Mouse (Mus musculus): ENCODE data around the gene Bcl2l11. TPM values are rescaled to one million over a fixed set of nuclear protein-coding genes. Genes with fewer than 3 reads are reported as not detected.

Bcl2l11 gene
- polyA plus RNA-seq, 1 experiment from 2014 or later: 29.9 TPM

DNA sequence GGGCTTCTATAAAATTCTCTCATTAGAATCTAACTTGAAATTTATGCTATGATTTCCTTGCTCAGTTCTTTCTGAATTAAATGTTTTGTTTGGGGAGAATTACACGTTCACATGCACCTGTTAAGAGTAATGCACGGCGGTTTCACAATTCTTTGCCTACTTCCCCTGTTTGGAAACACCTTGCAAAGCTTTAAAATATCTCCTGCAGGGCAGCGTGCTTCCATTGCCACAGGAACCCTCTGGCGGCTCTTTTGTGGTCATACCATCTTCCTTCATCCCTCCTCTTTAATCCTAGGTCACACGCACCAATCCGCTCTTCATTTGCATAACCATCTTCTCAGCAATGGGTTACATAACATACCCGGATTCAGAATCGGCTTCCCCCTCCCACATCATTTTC is 14.3 kb upstream of the Bcl2l11 start:
- H3K4me3 ChIP-seq (replicated peaks): no peak overlapping the region
- no peak overlapping the region for H3K4me2 ChIP-seq
- no peak overlapping the region for H3K27ac ChIP-seq
- no peaks in the 10 kb centered on the region for H3K36me3 ChIP-seq
- H3K4me1 ChIP-seq (replicated peaks): no peaks in the 10 kb centered on the region
- 73% methylated on average over 9 of the region's 9 CpGs for WGBS
- no peaks in the 10 kb centered on the region for H3K27me3 ChIP-seq
- ATAC-seq (ENCODE audit: insufficient number of reproducible peaks, insufficient read depth, low FRiP score, low TSS enrichment, low read depth): no peak
- H3K9ac ChIP-seq (replicated peaks): no peak overlapping the region
- H3K9me3 ChIP-seq: no peaks in the 10 kb centered on the region; the same call in 1 of the 2 replicates

DNA sequence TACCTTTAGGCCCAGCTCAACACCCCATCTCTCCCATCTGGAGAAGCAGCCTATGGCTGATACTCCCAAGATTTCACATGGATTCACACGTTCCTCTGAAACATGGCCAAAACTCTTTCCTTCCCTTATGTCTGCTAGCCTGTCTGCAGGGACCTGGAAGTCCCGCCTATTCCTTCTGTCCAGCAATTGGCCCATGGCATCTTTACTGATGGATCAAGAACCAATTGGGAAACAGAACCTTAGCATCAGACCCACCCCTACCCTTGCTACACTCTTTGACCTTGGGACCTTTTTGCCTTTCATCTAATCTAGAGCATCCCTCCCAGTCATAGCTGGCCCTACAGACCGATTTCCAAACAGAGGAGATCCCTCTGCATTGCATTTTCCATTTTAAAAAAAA is 11.2 kb upstream of the Bcl2l11 start:
- ATAC-seq (ENCODE audit: insufficient number of reproducible peaks, insufficient read depth, low FRiP score, low TSS enrichment, low read depth): no peak

DNA sequence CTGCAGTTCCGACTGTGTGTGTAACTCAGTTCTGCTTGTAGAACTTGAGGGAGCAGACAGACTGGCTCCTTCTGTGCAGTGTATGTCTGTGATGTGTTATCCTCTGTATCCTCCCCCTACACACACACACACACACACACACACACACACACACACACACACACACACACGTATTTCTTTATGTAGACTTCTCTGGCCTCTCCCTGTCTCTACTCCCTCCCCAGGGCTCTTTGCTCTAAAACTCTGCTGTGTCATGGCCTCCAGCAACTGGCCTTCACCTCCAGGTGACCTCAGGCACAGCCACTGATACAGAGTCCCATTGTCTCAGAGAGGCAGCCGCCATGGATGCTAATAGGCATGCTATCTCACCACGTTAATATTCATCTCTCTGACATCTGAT is 10.3 kb upstream of the Bcl2l11 start:
- Histone ChIP-seq H3K4me2 (no peak overlapping the region), H3K36me3 (no peaks in the 10 kb centered on the region), H3K9ac (replicated peaks) (no peak overlapping the region), H3K4me1 (replicated peaks) (no peaks in the 10 kb centered on the region; the same call in 1 of the 2 replicates), H3K9me3 (no peaks in the 10 kb centered on the region), H3K27ac (no peak overlapping the region), H3K27me3 (no peaks in the 10 kb centered on the region), H3K4me3 (replicated peaks) (no peak overlapping the region)
- ATAC-seq (ENCODE audit: insufficient number of reproducible peaks, insufficient read depth, low FRiP score, low TSS enrichment, low read depth): no peak
- WGBS: 63% methylated on average over 4 of the region's 4 CpGs

More for the DNA sequence above, 11.2 kb upstream of the Bcl2l11 start:
- H3K4me3 ChIP-seq (replicated peaks): no peak overlapping the region
- no peaks in the 10 kb centered on the region; the same call in 1 of the 2 replicates for H3K4me1 ChIP-seq (replicated peaks)
- no peak overlapping the region for H3K4me2 ChIP-seq
- no peak overlapping the region for H3K27ac ChIP-seq
- WGBS: 76% methylated on average over 3 of the region's 3 CpGs
- H3K36me3 ChIP-seq: no peaks in the 10 kb centered on the region
- H3K27me3 ChIP-seq: no peaks in the 10 kb centered on the region
- H3K9ac ChIP-seq (replicated peaks): no peak overlapping the region
- H3K9me3 ChIP-seq: no peaks in the 10 kb centered on the region; the same call in 1 of the 2 replicates

GRCm38 (mm10) chr2:128117605-128118004 is 8.2 kb upstream of the Bcl2l11 start:
- H3K9me3 ChIP-seq: no peaks in the 10 kb centered on the region
- no peak for ATAC-seq (ENCODE audit: insufficient number of reproducible peaks, insufficient read depth, low FRiP score, low TSS enrichment, low read depth)
- H3K27me3 ChIP-seq: peaks cover 16% of the 10 kb centered on the region
- H3K36me3 ChIP-seq: no peaks in the 10 kb centered on the region
- no peak overlapping the region for H3K27ac ChIP-seq
- no peak overlapping the region for H3K9ac ChIP-seq (replicated peaks)
- no peak overlapping the region for H3K4me3 ChIP-seq (replicated peaks)
- H3K4me2 ChIP-seq: no peak overlapping the region
- peaks cover 4% of the 10 kb centered on the region for H3K4me1 ChIP-seq (replicated peaks)
- WGBS: 70% methylated on average over 7 of the region's 7 CpGs

DNA sequence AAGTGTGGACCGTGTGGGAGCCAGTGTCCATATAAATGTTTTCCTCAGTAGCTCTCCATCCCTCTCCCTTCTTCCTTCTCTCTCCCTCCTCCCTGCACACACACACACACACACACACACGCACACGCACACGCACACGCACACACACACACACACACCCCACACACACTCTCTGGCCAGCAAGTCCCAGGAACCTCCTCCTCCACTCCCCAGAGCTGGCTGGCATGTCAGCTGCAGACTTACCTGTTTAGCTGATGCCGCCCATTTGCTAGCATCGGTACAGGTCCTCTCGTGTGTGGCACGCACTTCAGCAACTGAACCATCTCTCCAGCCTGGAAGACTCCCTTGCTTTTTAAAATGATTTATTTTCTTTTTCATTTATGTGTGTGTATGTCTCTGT is 6.9 kb upstream of the Bcl2l11 start:
- no peak for ATAC-seq (ENCODE audit: insufficient number of reproducible peaks, insufficient read depth, low FRiP score, low TSS enrichment, low read depth)
- Histone ChIP-seq H3K9me3 (no peaks in the 10 kb centered on the region), H3K4me2 (no peak overlapping the region), H3K4me1 (replicated peaks) (peaks cover 17% of the 10 kb centered on the region), H3K27ac (no peak overlapping the region), H3K36me3 (no peaks in the 10 kb centered on the region), H3K4me3 (replicated peaks) (no peak overlapping the region), H3K27me3 (peaks cover 30% of the 10 kb centered on the region), H3K9ac (replicated peaks) (no peak overlapping the region)
- WGBS: 90% methylated on average over 9 of the region's 9 CpGs

DNA sequence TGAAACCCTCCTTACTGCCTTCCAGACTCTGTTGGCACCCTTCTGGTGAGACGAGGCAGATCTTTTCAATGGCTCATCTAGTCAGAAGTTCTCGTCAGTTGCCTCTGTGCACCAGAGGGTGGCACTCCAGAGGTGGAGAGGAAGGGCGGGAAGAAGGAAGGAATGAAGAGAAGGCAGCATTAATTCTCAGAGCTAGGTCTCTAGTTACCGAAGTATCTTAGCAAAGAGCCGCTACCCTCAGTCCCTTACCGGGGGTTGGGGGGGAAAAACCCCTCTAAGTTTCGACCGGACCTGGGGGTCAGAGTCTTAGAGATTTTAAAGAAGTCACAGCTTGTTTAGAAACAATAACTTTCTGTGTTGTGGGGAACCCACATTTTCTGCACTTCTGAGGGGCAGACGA is 3.3 kb upstream of the Bcl2l11 start:
- peaks cover 31% of the 10 kb centered on the region for H3K4me1 ChIP-seq (replicated peaks)
- peak overlapping the region; percentile 76 for H3K4me3 ChIP-seq (replicated peaks)
- WGBS: 1% methylated on average over 9 of the region's 9 CpGs
- H3K27ac ChIP-seq: no peak overlapping the region
- ATAC-seq (ENCODE audit: insufficient number of reproducible peaks, insufficient read depth, low FRiP score, low TSS enrichment, low read depth): no peak
- no peaks in the 10 kb centered on the region for H3K9me3 ChIP-seq
- no peaks in the 10 kb centered on the region for H3K36me3 ChIP-seq
- peak overlapping the region; percentile 97 for H3K4me2 ChIP-seq
- H3K9ac ChIP-seq (replicated peaks): no peak overlapping the region; the same call in 1 of the 2 replicates
- peaks cover 41% of the 10 kb centered on the region for H3K27me3 ChIP-seq

DNA sequence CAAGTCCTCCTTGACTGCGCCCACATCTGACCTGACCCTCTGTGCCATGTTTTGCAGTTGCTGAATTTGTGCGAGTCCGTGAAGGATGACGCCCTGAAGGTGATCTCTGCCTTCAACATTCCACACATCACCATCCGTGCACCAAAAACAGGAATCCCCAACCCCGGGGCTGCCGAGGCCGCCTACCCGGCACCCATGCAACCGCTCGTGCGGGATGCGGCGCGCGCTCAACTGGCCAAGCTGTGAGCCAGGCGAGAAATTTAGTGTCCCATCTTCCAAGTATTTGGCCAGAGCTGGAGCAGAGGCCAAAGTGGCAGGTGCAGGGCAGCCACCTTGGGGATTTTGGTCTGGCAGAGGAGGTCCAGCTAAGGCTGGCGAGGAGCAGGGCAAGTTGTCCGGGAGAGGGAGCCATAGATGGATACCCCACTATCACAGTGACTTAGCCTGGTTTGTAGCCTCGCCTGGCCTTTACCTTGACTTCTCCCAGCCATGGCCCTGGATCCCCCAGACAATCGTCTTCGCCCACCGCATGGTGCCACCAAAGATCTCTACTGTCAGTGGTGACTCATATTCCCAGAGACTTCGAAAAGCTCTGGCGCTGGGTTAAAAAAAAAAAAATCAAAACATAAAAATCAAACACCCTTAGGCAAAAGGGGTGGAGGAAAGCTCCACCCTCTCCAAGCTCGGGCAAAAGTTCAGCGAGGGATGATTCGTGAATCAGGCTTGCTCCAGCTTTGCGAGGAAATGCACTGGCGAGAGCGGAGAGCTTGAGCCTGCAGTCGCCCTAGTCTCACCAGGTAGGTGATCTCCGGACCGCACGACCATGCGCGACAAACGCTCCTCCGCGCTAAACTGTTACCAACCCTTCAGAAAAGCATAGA is 2.7 kb upstream of the Bcl2l11 start:
- H3K4me1 ChIP-seq (replicated peaks): peaks cover 31% of the 10 kb centered on the region
- ATAC-seq (ENCODE audit: insufficient number of reproducible peaks, insufficient read depth, low FRiP score, low TSS enrichment, low read depth): no peak

DNA sequence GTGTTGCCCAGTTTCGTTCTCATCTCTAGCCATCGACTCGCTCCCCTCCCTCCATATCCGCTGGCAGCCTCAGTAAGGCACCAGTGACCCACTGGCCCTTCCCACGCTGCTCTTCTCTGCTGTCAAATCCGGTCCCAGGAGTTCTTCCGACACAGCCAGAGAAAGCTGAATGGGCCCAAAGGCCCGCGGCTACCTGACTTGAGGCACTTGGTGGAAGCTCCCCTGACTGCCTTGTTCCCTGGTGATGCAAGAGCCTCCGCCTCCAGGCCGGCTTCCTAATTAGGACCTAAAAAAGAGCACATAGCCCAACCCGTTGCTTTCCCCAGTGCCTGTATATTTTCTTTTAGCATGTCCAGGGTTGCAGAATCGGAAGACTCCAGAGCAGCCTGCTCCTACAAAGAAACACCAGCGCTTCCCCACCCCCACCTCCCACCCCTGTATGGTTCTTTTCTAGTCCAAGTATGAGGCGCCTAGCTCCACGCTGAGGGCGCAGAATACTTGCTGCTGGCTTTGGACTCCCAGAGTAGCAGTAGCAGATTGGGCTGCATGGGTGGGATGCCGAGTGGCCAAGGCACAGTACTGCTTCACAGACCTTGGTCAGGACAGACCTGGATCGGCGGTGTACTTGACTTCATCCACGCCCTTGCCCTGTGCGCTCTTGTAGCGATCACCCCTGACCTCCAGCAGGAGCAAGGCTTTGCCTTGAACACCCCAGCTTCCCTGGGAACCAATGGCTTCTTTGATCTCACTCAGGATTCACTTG is 1.7 kb upstream of the Bcl2l11 start:
- Histone ChIP-seq H3K9me3 (no peaks in the 10 kb centered on the region), H3K9ac (replicated peaks) (0 out of 2 replicates have a peak overlapping the region, but pooled peaks have one; percentile 27), H3K4me2 (peak overlapping the region; percentile 97), H3K36me3 (no peaks in the 10 kb centered on the region), H3K4me1 (replicated peaks) (peaks cover 39% of the 10 kb centered on the region), H3K4me3 (replicated peaks) (peak overlapping the region; percentile 76), H3K27me3 (peaks cover 41% of the 10 kb centered on the region), H3K27ac (no peak overlapping the region)
- ATAC-seq (ENCODE audit: insufficient number of reproducible peaks, insufficient read depth, low FRiP score, low TSS enrichment, low read depth): no peak
- 3% methylated on average over 23 of the region's 23 CpGs for WGBS

More for the DNA sequence above, 2.7 kb upstream of the Bcl2l11 start:
- no peaks in the 10 kb centered on the region for H3K9me3 ChIP-seq
- WGBS: 1% methylated on average over 40 of the region's 40 CpGs
- H3K4me3 ChIP-seq (replicated peaks): peak overlapping the region; percentile 76
- no peaks in the 10 kb centered on the region for H3K36me3 ChIP-seq
- peaks cover 41% of the 10 kb centered on the region for H3K27me3 ChIP-seq
- no peak overlapping the region; the same call in 1 of the 2 replicates for H3K9ac ChIP-seq (replicated peaks)
- H3K4me2 ChIP-seq: peak overlapping the region; percentile 97
- H3K27ac ChIP-seq: no peak overlapping the region

DNA sequence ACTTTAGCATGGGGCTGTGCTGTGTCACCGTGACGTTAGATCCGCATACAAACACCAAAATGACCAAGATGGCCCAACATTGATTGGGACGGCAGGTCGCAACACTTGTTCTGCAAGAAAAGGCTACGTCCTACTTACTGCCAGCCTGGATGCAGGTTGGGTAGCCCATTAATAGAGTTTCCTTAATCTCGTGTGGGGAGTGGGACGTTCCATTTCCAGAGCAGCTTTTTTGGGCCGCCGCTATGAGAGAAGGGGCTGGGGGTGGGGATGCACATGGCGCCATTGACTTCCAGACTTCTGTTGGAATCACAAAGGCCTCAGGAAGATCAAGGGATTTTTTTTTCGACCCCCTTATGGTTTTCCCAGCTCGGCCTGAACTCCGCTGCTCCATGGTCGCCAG is 1.1 kb upstream of the Bcl2l11 start:
- Histone ChIP-seq H3K4me3 (replicated peaks) (peak overlapping the region; percentile 76), H3K27ac (no peak overlapping the region), H3K4me1 (replicated peaks) (peaks cover 45% of the 10 kb centered on the region), H3K9me3 (no peaks in the 10 kb centered on the region), H3K4me2 (peak overlapping the region; percentile 97), H3K36me3 (peaks cover 3% of the 10 kb centered on the region), H3K9ac (replicated peaks) (peak overlapping the region; percentile 84; the same call in 1 of the 2 replicates), H3K27me3 (peaks cover 41% of the 10 kb centered on the region)
- ATAC-seq (ENCODE audit: insufficient number of reproducible peaks, insufficient read depth, low FRiP score, low TSS enrichment, low read depth): no peak
- 2% methylated on average over 15 of the region's 15 CpGs for WGBS

- under 1% methylated on average over 35 of the region's 35 CpGs for WGBS
Observed at GRCm38 (mm10) chr2:128126591-128127051, 783 bp downstream of the Bcl2l11 start.

DNA sequence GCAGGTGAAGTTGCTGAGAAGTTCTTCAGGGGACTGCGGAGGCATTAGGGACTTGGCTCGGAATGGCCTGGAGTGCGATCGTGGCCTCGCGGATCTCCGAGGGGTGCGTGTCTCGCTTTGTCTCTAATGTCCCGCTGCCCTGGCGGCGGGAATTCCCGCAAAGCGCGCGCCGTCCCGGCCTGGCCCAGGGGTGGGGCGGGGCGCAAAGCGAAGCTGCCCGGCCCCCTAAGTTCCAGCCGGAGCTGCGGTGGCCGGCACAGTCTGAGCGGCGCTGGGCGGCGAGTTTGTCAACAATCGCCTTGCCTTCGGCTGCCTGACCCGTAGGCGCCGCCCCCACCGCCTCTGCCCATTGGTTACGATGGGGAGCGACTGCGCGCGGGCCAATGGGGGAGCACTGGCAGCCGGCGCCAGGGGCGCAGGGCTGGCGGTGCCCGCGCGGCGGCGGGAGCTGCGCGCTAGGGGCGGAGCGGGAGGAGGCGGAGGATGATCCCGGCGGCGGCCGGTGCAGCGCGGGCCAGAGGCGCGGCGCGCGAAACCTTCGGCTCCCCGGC is 1.4 kb downstream of the Bcl2l11 start:
- peak overlapping the region; percentile 94 for H3K27ac ChIP-seq
- peaks cover 25% of the 10 kb centered on the region for H3K36me3 ChIP-seq
- peak overlapping the region; percentile 97 for H3K4me2 ChIP-seq
- peak overlapping the region; percentile 76 for H3K4me3 ChIP-seq (replicated peaks)
- ATAC-seq (ENCODE audit: insufficient number of reproducible peaks, insufficient read depth, low FRiP score, low TSS enrichment, low read depth): peak; percentile 87
- H3K27me3 ChIP-seq: peaks cover 29% of the 10 kb centered on the region
- WGBS: 1% methylated on average over 62 of the region's 67 CpGs
- peaks cover 51% of the 10 kb centered on the region for H3K4me1 ChIP-seq (replicated peaks)
- peak overlapping the region; percentile 84 for H3K9ac ChIP-seq (replicated peaks)
- no peaks in the 10 kb centered on the region for H3K9me3 ChIP-seq

More at GRCm38 (mm10) chr2:128126591-128127051, 783 bp downstream of the Bcl2l11 start:
- H3K9me3 ChIP-seq: no peaks in the 10 kb centered on the region
- peaks cover 52% of the 10 kb centered on the region for H3K4me1 ChIP-seq (replicated peaks)
- peaks cover 35% of the 10 kb centered on the region for H3K27me3 ChIP-seq
- peaks cover 22% of the 10 kb centered on the region for H3K36me3 ChIP-seq
- ATAC-seq (ENCODE audit: insufficient number of reproducible peaks, insufficient read depth, low FRiP score, low TSS enrichment, low read depth): peak; percentile 3; the same call in 1 of the 2 replicates
- peak overlapping the region; percentile 94 for H3K27ac ChIP-seq
- peak overlapping the region; percentile 76 for H3K4me3 ChIP-seq (replicated peaks)
- H3K4me2 ChIP-seq: peak overlapping the region; percentile 97
- H3K9ac ChIP-seq (replicated peaks): peak overlapping the region; percentile 84

Measured in limb, embryonic 12.5 days (tissue).